Mouse (Mus musculus) liver, adult 2 months (tissue): ENCODE data around the gene Adk.

Experiments used
- CTCF ChIP-seq: fragments of 200-500 bp; IDR thresholded peaks from 2 replicates; pipeline ENCODE4 v1.5.1; 2011; ENCODE audit warnings: low read depth, low read length, control low read depth
- POLR2A ChIP-seq: fragments of 200-500 bp; IDR thresholded peaks from 2 replicates; pipeline ENCODE4 v1.6.1; 2011; ENCODE audit warnings: low read length, control low read depth; ENCODE audit not compliant: insufficient read depth; ENCODE audit errors: extremely low read depth

- TF ChIP-seq CTCF (no peak), POLR2A (no peak)
Observed at GRCm38 (mm10) chr14:21304815-21305214, 252.4 kb downstream of the Adk start.
